Mouse (Mus musculus) left cerebral cortex, postnatal 25 days (tissue): ENCODE results near the gene Camsap3. TPM values are rescaled to one million over a fixed set of nuclear protein-coding genes. Genes with fewer than 3 reads are reported as not detected.
A peak's percentile ranks its signal among the peaks of the same experiment; 100 is the strongest.

ENCODE experiments used
- DNase-seq, 2 experiments: peaks; one replicate each; pipeline ENCODE4 v3.0.0; 2022; ENCODE audit warnings: low spot score in 2 of 2, mixed read lengths in 1 of 2
- intact Hi-C: fragments of 180-260 bp; cut with DNase I; formaldehyde crosslinking; loops from one replicate; pipeline ENCODE4 v1.15.1; 2025
- total RNA-seq, 2 experiments: library from RNA; stranded (reverse); gene quantifications; 2 replicates each; pipeline ENCODE4 v1.2.3; 2021

Gene Camsap3
- total RNA-seq, 2 experiments from 2014 or later = 39.5 to 39.9 TPM

DNA sequence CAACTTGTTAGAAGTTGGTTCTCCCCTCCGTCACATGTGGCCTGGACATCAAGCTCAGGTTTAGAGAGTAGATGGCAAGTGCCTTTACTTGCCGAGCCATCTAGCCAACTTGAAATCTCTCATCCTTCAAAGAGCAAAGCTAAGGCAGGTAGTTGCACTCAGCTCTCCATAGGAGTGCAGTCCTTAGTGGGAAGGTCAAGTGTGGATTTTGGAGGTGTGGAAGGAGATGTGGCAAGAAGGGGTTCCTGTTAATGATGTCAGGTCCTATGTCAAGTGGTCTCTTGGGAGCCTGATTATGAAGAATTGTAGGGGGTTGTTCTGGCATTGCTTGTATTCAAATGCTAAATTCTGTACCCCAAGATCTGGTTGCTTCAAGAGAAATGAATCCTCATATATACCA is 7.4 kb downstream of the Camsap3 start:
- no peak for DNase-seq
- intact Hi-C loops = no loop called here

DNA sequence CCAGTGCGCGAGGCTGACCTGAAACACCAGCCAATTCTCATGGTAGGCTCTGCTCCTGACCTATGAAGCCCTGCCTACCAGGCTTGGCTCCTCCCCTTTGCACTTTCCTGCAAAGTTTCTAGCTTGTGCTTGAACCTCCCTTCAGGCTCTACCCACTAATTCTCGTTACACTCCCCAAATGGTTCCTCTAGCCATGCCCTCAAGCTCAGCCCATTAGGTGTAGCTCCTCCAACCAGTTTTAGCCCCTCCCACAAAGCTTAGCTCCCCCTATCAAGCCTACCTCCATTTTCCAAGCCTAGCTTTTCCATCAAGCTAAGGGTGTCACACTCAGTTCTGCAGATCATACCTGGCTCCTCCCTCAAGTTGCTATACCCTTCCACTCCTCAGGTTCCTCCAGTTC is 11.0 kb downstream of the Camsap3 start:
- DNase-seq = no peak

DNA sequence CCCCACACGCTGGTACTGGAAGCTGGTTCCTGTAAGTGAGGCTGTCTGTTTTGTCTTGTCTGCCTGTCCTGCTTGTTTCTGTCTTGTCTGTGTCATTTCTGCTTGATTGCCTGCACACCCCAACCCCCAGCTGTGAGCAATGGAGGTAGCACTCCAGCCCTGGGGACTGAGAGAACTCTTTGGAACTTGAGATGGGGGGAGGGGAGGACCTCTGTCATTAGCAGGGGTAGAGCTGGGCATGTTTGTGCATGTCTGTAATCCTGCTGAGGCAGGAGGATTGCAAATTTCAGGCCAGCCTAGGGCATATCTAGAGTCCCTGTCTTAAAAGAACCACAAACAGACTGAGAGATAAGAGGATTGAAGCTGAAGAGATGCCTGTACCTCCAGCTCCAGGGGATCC is 12.1 kb downstream of the Camsap3 start:
- no peak for DNase-seq
- intact Hi-C loops = no loop called here

More for the DNA sequence above, 11.0 kb downstream of the Camsap3 start:
- intact Hi-C loops = no loop called here

DNA sequence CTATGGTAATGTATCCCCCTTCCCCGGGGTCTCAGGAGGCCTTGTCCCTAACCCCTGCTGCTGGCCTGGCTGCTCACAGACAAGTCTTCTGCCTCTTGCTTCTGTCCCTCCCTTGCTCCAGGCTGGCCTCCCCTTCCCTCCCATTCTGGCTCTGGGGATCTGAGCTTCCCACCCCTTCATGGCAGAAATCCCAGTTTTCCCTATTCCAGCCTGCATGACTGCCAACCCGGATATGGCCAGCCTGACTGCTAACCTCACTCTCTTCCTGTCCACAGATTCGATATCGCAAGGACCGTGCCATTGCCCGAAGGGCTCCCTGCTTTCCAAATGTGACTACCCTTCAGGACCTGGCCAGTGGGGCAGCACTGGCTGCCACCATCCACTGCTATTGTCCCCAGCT is 13.3 kb downstream of the Camsap3 start:
- intact Hi-C loops = no loop called here

DNA sequence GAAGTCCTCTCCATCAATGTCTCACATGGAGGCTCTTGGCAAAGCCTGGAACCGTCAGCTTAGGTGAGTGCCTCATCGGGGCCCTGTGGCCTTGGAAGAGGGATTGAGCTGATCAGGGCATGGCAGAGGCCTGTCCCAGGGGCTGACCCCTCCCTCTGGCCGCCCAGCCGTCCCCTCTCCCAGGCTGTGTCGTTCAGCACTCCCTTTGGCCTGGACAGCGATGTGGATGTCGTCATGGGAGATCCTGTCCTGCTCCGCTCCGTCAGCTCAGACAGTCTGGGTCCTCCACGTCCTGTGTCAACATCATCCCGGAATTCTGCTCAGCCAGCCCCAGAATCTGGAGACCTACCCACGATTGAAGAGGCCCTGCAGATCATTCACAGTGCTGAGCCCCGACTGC is 16.3 kb downstream of the Camsap3 start:
- no peak for DNase-seq

More for the DNA sequence above, 13.3 kb downstream of the Camsap3 start:
- DNase-seq = no peak

DNA sequence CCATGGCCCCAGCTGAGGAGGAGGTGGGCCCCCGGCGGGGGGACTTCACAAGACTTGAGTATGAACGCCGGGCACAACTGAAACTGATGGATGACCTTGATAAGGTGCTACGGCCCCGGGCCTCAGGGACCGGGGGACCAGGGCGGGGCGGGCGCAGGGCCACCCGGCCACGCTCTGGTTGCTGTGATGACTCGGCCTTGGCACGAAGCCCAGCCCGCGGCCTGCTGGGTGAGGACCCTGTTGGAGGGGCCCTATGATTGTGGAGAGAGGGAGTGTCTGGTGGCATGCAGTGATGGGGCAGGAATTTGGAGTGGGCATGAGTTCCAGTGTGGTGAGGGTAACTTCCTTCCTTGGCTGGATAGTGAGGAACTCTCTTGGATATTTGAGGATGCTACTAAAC is 19.5 kb downstream of the Camsap3 start:
- DNase-seq = no peak
- intact Hi-C loops = no loop called here

More for the DNA sequence above, 16.3 kb downstream of the Camsap3 start:
- intact Hi-C loops = no loop called here

DNA sequence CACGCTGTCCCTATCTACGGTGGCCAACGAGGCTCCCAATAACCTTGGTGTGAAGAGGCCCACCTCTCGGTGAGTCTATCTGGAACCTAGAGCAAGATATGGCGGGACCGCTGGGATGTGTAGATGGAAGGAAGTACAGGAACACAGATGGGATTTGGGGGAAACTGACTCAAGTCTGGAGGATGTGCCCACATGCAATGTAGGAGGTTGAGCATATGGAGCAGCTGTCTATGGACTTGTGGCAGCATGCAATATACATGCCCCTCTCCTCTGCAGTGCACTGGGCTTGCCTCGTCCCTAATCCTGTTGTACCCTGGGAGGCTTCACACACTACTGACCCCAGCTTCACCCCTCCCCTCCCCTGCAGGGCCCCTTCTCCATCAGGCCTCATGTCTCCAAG is 20.7 kb downstream of the Camsap3 start:
- peak in 1 of 2 experiments; percentile 67 for DNase-seq
- intact Hi-C loops = no loop called here

DNA sequence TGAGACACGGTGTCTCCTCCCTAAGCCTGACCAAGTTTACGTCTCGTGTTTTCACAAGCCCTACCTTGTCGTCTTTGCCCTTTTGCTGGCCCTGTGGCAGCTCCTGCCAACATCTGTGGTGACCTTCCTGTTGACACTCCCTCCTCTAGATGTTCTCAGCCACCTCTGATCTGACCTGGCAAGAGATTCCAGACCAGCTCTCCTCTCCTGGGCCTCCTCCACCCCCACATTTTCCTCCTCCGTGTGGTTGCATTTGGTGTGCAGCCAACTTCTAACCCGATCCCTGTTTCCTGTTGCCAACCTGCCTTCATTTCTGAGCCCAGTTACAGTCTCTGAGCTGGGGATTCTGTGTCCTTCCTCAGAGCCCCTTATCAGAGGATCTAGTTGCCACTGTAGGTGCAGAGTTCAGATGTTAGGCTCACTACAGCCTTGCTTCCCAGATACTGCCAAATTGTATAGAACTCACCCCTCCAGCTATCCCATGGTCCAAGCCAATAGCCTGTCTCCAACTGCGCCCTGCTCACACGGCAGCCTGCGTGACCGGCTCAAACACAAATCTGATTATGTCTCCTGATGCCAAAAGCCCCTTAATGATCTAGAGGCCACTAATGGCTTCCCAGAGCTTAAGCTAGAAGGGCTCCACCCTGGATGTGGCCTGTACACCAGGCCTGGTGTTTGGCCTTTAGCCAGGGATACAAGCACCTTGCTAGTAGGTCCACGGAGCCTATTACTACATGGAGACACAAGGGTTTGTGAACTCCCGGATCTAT is 22.1 kb downstream of the Camsap3 start:
- DNase-seq = no peak
- intact Hi-C loops = loop anchor here (1.0 kb wide), 1 partner anchor 12 kb away; the partner anchor contains the start of genes Pet100 and Xab2

DNA sequence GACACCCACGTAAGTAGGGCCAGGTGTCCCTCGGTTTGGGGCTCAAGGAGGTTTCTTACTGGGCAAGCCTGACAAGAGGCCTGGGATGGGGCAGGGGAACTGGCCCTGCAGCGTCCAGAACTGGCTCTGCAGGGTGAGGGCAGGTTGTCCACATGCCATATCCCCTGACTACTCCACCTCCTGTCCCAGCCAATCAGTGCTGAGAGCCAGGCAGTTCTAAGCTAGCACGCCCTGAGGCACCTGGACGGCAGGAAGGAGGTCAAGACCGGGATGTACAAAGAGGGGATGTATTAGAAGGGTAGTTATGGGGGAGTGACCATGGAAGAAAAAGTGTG is 22.7 kb downstream of the Camsap3 start:
- DNase-seq = no peak
- intact Hi-C loops = loop anchor here (1.0 kb wide), 1 partner anchor 12 kb away; the partner anchor contains the start of genes Pet100 and Xab2

DNA sequence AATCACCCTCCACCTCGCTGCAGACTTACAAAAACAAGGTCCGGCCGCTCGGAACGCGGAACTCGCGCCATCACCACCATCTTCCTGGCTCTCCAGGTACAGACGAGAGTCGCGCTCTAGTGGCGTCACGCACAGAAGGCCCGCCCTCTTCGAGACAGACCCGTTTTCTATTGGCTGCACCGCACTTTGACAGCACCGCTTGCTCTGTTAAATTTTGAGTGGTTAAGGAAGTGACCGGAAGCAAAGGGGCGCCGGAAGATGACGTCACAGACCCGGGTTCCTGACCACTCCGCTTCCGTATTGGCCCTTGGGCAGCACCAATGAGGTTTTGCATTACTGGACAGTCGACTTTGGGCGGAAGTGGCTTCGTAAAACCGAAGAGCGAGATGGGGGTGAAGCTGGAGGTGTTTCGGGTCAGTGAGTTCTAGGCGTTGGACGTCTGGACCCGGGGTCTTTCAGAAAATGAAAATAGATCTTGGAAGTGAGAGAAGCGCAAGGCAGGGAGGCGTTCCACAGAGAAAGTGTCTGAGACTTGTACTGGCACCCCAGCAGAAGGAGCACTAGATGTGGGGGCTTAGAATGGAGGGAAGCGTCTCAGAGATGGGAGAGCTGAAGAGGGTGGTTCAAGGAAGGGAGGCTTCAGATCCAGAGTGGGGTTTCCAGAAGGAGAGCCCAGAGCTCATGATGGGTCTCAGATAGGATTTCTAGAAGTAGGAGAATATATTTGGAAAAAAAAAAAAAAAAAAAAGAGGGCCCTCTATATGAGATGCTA is 34.3 kb downstream of the Camsap3 start, which contains the start of the genes Xab2 and Pet100:
Xab2 (minus strand) TSS at position 118 of the 772 bp plus-strand sequence.
Pet100 (plus strand) TSS at position 350 of the 772 bp plus-strand sequence.
- intact Hi-C loops = loop anchor here (1.0 to 5.0 kb wide), 4 partner anchors 12 to 104 kb away; partner anchors contain the start of genes Camsap3, Pnpla6 and Trappc5
- DNase-seq = peak; percentile 99 to 100

DNA sequence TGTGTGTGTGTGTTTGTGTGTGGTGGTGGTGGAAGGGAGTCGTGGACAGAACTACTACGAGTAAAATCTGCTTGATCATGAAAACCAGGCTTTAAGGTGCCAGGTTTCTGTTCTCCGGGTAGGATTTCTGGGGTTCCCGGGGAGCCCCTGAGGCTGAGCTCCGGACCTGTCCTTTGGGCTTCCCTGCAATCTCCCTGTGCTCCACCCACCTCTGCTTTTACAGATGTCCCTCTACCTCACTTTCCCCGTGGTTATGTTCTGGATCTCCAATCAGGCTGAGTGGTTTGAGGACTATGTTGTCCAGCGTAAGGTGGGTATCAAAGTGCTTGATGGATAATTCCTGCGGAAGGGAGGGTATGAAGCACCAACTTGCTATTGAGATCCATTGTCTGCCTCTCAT is 35.0 kb downstream of the Camsap3 start:
- intact Hi-C loops = loop anchor here (5.0 kb wide), 2 partner anchors 35 to 105 kb away; partner anchors contain the start of genes Camsap3 and Pnpla6

DNA sequence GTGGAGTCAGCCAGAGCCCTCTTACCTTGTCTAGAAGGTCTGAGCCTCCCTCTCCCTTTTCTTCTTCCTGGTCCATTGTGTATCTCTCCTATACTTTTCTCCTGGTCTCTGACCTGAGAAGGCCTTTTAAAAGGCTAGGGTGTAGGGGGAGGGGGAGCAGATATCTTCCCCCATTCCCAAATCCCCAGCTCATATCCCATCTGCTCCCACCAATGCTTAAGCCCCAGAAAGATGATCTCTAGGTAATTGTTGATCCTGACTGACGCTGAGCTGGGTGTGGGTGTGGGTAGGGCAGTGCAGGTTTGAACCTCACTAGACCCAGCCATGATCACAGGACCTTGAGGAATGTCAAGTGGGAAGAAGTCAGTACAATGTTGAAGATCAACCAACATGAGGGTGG is 38.4 kb downstream of the Camsap3 start, which contains the start of gene Pcp2:
Pcp2 (minus strand) TSS at position 101 of the 400 bp plus-strand sequence.
- DNase-seq = no peak
- intact Hi-C loops = no loop called here

More for the DNA sequence above, 35.0 kb downstream of the Camsap3 start:
- no peak for DNase-seq

DNA sequence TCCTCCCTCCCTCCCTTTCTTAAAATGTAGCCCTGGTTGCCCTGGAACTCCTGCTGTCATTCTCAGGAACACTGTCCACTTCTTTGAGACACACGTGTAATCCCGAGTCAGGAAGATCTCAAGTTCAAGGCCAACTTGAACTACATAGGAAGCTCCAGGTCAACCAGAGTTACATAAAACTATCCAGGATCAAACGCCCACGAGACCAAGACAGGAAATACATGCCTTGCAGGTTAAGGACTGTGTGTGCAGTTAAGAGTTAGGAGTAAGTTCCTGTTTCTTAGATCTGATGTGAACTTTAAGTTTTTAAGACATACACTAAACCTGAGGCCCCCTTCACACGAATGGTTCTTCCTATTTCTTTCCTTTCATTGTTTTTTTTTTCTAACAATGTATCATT is 39.9 kb downstream of the Camsap3 start:
- no peak for DNase-seq
- intact Hi-C loops = loop anchor here (1.0 kb wide), 1 partner anchor 45 kb away; the partner anchor contains the start of gene Fcor

DNA sequence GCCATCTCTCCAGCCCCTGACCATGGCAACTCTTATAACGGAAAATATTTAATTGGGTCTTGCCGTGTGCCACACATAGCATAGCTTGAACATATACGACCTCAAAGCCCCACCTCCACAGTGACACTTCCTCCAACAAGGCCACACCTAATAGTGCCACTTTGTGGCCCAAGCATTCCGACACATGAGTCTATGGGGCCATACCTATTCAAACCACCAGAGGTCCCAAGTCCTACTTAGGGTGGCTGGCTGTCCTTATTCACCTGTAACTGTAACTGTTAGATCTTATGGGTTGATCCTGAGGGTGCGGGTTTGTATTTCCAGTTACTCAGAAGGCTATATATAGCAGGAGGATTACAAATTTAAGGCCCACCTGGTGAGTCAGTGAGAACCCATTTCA is 40.9 kb downstream of the Camsap3 start:
- intact Hi-C loops = no loop called here
- DNase-seq = peak in 1 of 2 experiments; percentile 52

DNA sequence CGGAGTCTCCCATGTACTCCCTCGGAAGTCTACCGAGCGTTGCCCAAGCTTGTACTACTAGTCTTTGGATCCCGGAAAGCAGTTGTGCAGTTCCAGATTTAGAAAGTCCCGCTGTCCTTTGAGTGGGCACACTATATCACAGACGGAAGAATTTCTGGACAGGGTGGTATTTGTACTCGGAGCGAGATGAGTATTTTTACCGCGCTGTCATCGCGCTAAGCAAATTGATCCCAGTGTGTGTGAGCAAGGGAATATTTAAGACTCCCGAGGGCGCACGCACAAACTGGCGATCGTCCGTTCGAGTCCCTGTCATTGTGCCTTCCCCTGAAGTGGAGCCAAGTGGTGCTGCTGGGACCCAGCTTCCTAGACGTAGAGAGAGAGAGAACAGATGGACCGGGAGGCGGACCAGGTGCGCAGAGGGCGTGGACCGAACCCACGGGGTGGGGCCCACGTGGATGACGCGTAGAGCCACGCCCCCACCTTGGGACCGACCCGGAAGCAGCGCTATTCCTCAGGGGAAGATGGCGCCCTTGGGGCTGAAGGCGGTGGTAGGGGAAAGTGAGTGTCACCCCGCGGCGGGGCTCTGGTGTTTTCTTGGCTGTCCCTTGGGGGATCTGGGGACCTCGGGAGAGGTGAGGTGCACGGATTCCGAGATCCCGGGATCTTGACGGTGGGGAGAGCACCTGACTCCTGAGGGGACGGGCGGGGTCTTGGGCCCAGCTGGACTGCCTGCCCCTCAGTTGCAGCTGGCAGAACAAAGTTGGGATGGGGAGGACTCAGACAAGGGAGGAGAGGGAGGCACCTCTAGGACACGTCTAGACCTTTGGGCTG is 43.8 kb downstream of the Camsap3 start, which contains the start of gene Stxbp2:
Stxbp2 (plus strand) TSS at position 309 of the 831 bp plus-strand sequence.
- DNase-seq = peak; percentile 67 to 79
- intact Hi-C loops = loop anchor here (1.0 kb wide), 1 partner anchor 45 kb away; the partner anchor contains the start of gene Trappc5

DNA sequence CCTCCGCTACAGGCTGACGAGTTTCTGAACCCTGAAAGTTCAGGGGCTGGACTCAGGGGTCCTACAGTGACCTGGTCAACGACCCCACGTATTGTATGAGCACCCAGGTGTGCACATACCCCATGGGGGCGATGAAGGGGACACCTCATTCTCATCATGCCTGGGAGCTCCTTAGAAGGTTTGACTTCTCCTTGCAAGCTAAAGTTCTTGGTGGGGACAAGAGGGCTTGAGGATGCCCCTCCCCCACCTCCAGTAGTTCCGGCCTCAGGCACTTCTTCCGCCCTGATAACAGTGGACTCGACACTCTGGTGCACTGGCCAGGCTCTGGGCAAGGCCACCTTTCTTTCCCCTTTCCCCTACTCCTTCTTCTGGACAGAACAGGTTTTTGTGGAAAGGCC is 44.4 kb downstream of the Camsap3 start:
- DNase-seq = no peak

DNA sequence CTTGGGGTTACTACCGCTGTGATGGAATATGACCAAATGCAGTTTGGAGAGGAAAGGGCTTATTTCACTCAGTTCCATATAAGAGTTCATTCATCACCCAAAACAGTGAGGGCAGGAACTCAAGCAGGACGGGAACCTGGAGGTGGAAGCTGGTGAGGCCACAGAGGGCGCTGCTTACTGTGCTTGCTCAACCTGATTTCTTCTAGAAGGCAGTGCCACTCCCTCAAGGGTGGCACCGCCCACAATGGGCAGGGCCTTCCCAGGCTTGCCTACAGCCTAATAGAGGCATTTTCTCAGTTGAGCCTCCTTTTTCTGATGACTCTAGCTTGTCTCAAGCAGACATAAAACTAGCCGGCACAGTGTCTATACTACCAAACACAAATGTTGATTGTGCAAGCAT is 58.7 kb downstream of the Camsap3 start:
- DNase-seq = peak in 1 of 2 experiments; percentile 12
- intact Hi-C loops = no loop called here

More for the DNA sequence above, 44.4 kb downstream of the Camsap3 start:
- intact Hi-C loops = no loop called here

DNA sequence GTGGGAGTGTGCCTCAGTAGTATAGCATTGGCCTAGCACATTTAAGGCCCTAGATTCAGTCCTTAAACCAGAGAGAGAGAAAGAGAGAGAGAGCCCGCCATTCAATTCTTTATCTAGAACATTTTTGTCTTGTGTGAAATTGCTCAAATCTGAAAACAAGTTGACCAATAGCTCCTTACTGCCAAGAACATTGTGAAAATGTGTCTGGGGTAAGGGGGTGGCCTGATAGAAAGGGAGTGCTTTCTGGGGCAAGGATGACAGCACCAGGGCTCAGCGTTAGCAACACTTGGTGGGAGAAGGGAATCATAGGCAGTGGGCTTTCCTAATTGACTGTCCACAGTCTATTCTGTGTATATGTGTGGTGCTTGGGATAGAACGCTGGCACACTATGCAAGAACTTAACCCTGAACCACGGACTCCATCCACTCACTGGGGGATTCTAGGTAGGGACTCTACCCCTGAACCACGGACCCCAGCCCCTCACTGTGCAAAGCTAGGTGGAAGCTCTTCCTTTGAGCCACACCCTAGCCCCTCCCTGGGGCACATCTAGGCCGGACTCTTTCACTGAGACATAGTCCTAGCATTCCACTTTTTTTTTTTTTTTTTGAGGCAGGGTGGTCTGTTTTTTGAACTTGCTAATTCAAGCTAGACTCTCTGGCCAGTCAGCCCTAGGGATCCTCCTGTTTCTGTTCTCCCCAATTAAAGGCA is 59.9 kb downstream of the Camsap3 start:
- no peak for DNase-seq
- intact Hi-C loops = no loop called here

DNA sequence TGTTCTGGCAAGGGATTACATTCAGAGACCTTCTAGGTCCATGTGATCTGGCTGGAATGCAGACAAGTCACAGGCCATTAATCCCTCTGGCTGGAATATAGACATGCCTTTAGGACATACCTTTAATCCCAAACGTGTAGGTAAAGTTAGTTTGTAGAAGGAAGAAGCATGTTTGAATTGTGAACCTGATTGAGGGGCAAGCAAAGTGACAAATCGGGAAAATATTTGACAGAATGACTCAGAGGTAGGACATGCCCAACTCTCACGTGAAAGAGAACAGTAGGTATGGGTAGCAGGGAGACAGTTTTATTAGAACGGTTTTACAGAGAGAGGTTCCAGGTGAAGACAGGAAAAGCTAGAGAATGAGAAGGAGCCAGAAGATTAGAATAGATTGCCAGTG is 60.5 kb downstream of the Camsap3 start:
- intact Hi-C loops = no loop called here
- no peak for DNase-seq
